Mouse (Mus musculus) thymus, postnatal 4 days (tissue): ENCODE measurements around the gene Dnal4.
A peak's percentile ranks its signal among the peaks of the same experiment; 100 is the strongest.

Experiments used
- DNase-seq: peaks from one replicate; pipeline ENCODE4 v3.0.0; 2021

Dnal4 gene

GRCm38 (mm10) chr15:79728731-79729388 lies 48.8 kb downstream of the Dnal4 start:
- DNase-seq = no peak

GRCm38 (mm10) chr15:79728311-79728710 lies 49.3 kb downstream of the Dnal4 start:
- DNase-seq = no peak

- DNase-seq = no peak
These were observed 49.8 kb downstream of the Dnal4 start for GRCm38 (mm10) chr15:79727840-79728239.

GRCm38 (mm10) chr15:79725190-79725789 lies 52.4 kb downstream of the Dnal4 start:
- DNase-seq = no peak

GRCm38 (mm10) chr15:79723439-79723838 lies 54.2 kb downstream of the Dnal4 start:
- DNase-seq = peak; percentile 68

GRCm38 (mm10) chr15:79720796-79721195 lies 56.9 kb downstream of the Dnal4 start:
- DNase-seq = no peak

GRCm38 (mm10) chr15:79720267-79720666 lies 57.4 kb downstream of the Dnal4 start:
- DNase-seq = no peak

GRCm38 (mm10) chr15:79716710-79717109 lies 60.9 kb downstream of the Dnal4 start:
- no peak for DNase-seq

GRCm38 (mm10) chr15:79715646-79716045 lies 62.0 kb downstream of the Dnal4 start:
- no peak for DNase-seq
